Mouse (Mus musculus): Measurements from ENCODE around the gene Foxj2.

GRCm38 (mm10) chr6:122774345-122774744 is 45.4 kb upstream of the Foxj2 start:
- TF ChIP-seq CTCF (IDR thresholded peaks at IDR 0.05; ENCODE audit: borderline replicate concordance, insufficient read depth, low read length) (no peak), POLR2A (IDR thresholded peaks at IDR 0.05; ENCODE audit: low read depth, low read length) (no peak)

Data from embryonic fibroblast, embryonic 13.5 days (primary cell).